Mouse (Mus musculus) gastrocnemius, adult 2 months (tissue): ENCODE data around the gene Pcna. TPM values are rescaled to one million over a fixed set of nuclear protein-coding genes. Genes with fewer than 3 reads are reported as not detected.
"Not testable (repeated sequence)": the region's sequence is repeated elsewhere in the genome, so short reads cannot be mapped to it uniquely, and the experiment has no call there.

Source experiments
- DNase-seq: peaks from one replicate; pipeline ENCODE4 v3.0.0; 2022
- H3K27ac ChIP-seq: fragments of 200-600 bp; 2 replicates; pipeline ENCODE4 v1.8.1; 2022; ENCODE audit warnings: mild to moderate bottlenecking
- H3K4me3 ChIP-seq: fragments of 200-600 bp; 2 replicates; pipeline ENCODE4 v1.8.1; 2022; ENCODE audit warnings: mild to moderate bottlenecking, moderate library complexity
- CTCF ChIP-seq: fragments of 200-600 bp; IDR thresholded peaks from 2 replicates; pipeline ENCODE4 v1.8.1; 2022; ENCODE audit warnings: antibody characterized with exemption, mild to moderate bottlenecking, moderate library complexity
- intact Hi-C: fragments of 180-260 bp; cut with DNase I; formaldehyde crosslinking; loops from one replicate; pipeline ENCODE4 v1.15.1; 2025
- total RNA-seq, 2 experiments: library from RNA; stranded (reverse); gene quantifications; 2 replicates each; pipeline ENCODE4 v1.2.3; 2021

Gene Pcna
- total RNA-seq, 2 experiments from 2014 or later = 19.0 to 22.9 TPM

- peak; percentile 96 for DNase-seq
- Histone ChIP-seq H3K27ac (peak within 1 kb of the TSS; percentile 94), H3K4me3 (peak within 1 kb of the TSS; percentile 82)
- intact Hi-C loops = loop anchor here (10.0 kb wide), 1 partner anchor 433 kb away; no protein-coding TSS in a partner anchor
- TF ChIP-seq CTCF = peak; percentile 30; the same call in 1 of the 2 replicates
These were observed 5.4 kb downstream of the Pcna start, which contains the start of gene Tmem230 for GRCm38 (mm10) chr2:132247539-132248313. Tmem230 (minus strand) TSS chr2:132247807.

- DNase-seq = no peak
- intact Hi-C loops = loop anchor here (5.0 to 10.0 kb wide), 2 partner anchors 131 to 429 kb away; no protein-coding TSS in a partner anchor
- TF ChIP-seq CTCF = no peak
- Histone ChIP-seq H3K27ac (no peak overlapping the region), H3K4me3 (no peak overlapping the region)
These were observed 9.7 kb downstream of the Pcna start for GRCm38 (mm10) chr2:132243370-132243769.

- H3K4me3 ChIP-seq, H3K27ac ChIP-seq: not testable (repeated sequence)
- intact Hi-C loops = loop anchor here (2.0 to 10.0 kb wide), 4 partner anchors 100 to 426 kb away; no protein-coding TSS in a partner anchor
- peak; percentile 70 for DNase-seq
- TF ChIP-seq CTCF = peak; percentile 71
These were observed 12.7 kb downstream of the Pcna start for GRCm38 (mm10) chr2:132240457-132240856.

- intact Hi-C loops, DNase-seq, H3K27ac ChIP-seq, H3K4me3 ChIP-seq: not testable (repeated sequence)
These were observed 13.7 kb downstream of the Pcna start for GRCm38 (mm10) chr2:132239434-132239833.

GRCm38 (mm10) chr2:132235975-132236374 is 17.1 kb downstream of the Pcna start:
- Histone ChIP-seq H3K27ac (no peak overlapping the region), H3K4me3 (no peak overlapping the region)
- no peak for DNase-seq
- intact Hi-C loops = no loop called here
- TF ChIP-seq CTCF = no peak

- no peak for TF ChIP-seq CTCF
- DNase-seq = no peak
- Histone ChIP-seq H3K4me3 (no peak overlapping the region), H3K27ac (no peak overlapping the region)
- intact Hi-C loops = no loop called here
These were observed 17.8 kb downstream of the Pcna start for GRCm38 (mm10) chr2:132235291-132235690.

GRCm38 (mm10) chr2:132233985-132234765 is 18.9 kb downstream of the Pcna start:
- intact Hi-C loops = no loop called here
- H3K4me3 ChIP-seq = no peak overlapping the region
- TF ChIP-seq CTCF = no peak

GRCm38 (mm10) chr2:132232413-132232945 is 20.6 kb downstream of the Pcna start:
- H3K4me3 ChIP-seq = no peak overlapping the region
- H3K27ac ChIP-seq = no peak overlapping the region
- TF ChIP-seq CTCF = no peak
- intact Hi-C loops = no loop called here
- DNase-seq = no peak

More at GRCm38 (mm10) chr2:132233985-132234765, 18.9 kb downstream of the Pcna start:
- H3K27ac ChIP-seq = no peak overlapping the region
- no peak for DNase-seq

GRCm38 (mm10) chr2:132224359-132224758 is 28.8 kb downstream of the Pcna start:
- H3K27ac ChIP-seq = no peak overlapping the region; the same call in 1 of the 2 replicates
- no peak for TF ChIP-seq CTCF
- intact Hi-C loops = no loop called here
- H3K4me3 ChIP-seq = no peak overlapping the region
- DNase-seq = no peak

GRCm38 (mm10) chr2:132221611-132222073 is 31.5 kb downstream of the Pcna start:
- intact Hi-C loops = no loop called here
- TF ChIP-seq CTCF = no peak
- Histone ChIP-seq H3K4me3 (peak overlapping the region; percentile 43), H3K27ac (peak overlapping the region; percentile 85)
- peak; percentile 51 for DNase-seq

- Histone ChIP-seq H3K4me3 (no peak overlapping the region), H3K27ac (peak overlapping the region; percentile 81)
- peak; percentile 90 for DNase-seq
- no peak; the same call in 1 of the 2 replicates for TF ChIP-seq CTCF
- intact Hi-C loops = loop anchor here (10.0 kb wide), 1 partner anchor 67 kb away; the partner anchor contains the start of gene Slc23a2
These were observed 41.0 kb downstream of the Pcna start for GRCm38 (mm10) chr2:132211995-132212656.

- DNase-seq = no peak
- H3K4me3 ChIP-seq = no peak overlapping the region
- intact Hi-C loops = loop anchor here (10.0 kb wide), 1 partner anchor 66 kb away; the partner anchor contains the start of gene Slc23a2
- no peak for TF ChIP-seq CTCF
- no peak overlapping the region for H3K27ac ChIP-seq
These were observed 42.3 kb downstream of the Pcna start for GRCm38 (mm10) chr2:132210806-132211312.
